Comparison of ENCODE assay signal across 23 mouse cellular contexts in genomic region chr16:88508150-88508549, GRCm38 (mm10). TPM values are rescaled to one million over a fixed set of nuclear protein-coding genes. Genes with fewer than 3 reads are reported as not detected.
DNase-seq lines count a peak whose midpoint lies in the region; ATAC-seq and TF ChIP-seq lines count a peak whose summit lies in the region.
"Had no signal": no experiment of that assay in that cellular context is flagged by ENCODE, and none has a peak within 500 bp of the region (broad histone marks: within the 10 kb centered on the region; RNA-seq: fewer than 3 reads in every experiment).

No protein-coding gene starts in this region.

- ATAC-seq in kidney, postnatal 0 days (replicated peaks; ENCODE audit: low FRiP score, low read depth): no peak
- ATAC-seq in kidney, embryonic 14.5 days (ENCODE audit: low FRiP score, low TSS enrichment): no peak
- peak; percentile 78 for ATAC-seq in lung, embryonic 16.5 days (ENCODE audit: low read depth)
- ATAC-seq: activated CD4-positive, CD25-positive, alpha-beta regulatory T cell, adult 4 months; forebrain, embryonic 13.5 days; forebrain, embryonic 15.5 days; forebrain, postnatal 0 days had no signal

- no peak overlapping the region for H3K9ac ChIP-seq in kidney, postnatal 0 days (ENCODE audit: low read depth, low read length)
- no peak overlapping the region for H3K9ac ChIP-seq in kidney, embryonic 14.5 days (ENCODE audit: low read depth, low read length)
- H3K9ac ChIP-seq in lung, embryonic 16.5 days (ENCODE audit: low read length): no peak overlapping the region
- H3K9ac ChIP-seq: embryonic facial prominence, embryonic 12.5 days; forebrain, embryonic 13.5 days; forebrain, embryonic 15.5 days; forebrain, postnatal 0 days had no signal

- no peak for TF ChIP-seq CTCF in kidney, postnatal 0 days (IDR thresholded peaks at IDR 0.05; ENCODE audit: low read depth)

- no peaks in the 10 kb centered on the region for H3K27me3 ChIP-seq in kidney, postnatal 0 days (ENCODE audit: insufficient read depth, low read length)
- no peaks in the 10 kb centered on the region for H3K27me3 ChIP-seq in kidney, embryonic 14.5 days (ENCODE audit: control insufficient read depth, insufficient read depth, low read length)
- H3K27me3 ChIP-seq in lung, embryonic 16.5 days (ENCODE audit: control insufficient read depth, insufficient read depth, low read depth, low read length): no peaks in the 10 kb centered on the region
- no peaks in the 10 kb centered on the region for H3K27me3 ChIP-seq in embryonic facial prominence, embryonic 10.5 days (replicated peaks; ENCODE audit: low read depth, poor library complexity, severe bottlenecking)
- H3K27me3 ChIP-seq: embryonic facial prominence, embryonic 12.5 days; forebrain, embryonic 13.5 days; forebrain, embryonic 15.5 days had no signal

- WGBS in kidney, postnatal 0 days: 73% methylated on average over 4 of the region's 4 CpGs
- 77% methylated on average over 4 of the region's 4 CpGs for WGBS in kidney, embryonic 14.5 days
- 47% methylated on average over 4 of the region's 4 CpGs for WGBS in lung, embryonic 16.5 days
- WGBS in embryonic facial prominence, embryonic 10.5 days: 64% methylated on average over 4 of the region's 4 CpGs

- no peaks in the 10 kb centered on the region for H3K9me3 ChIP-seq in kidney, postnatal 0 days (replicated peaks; ENCODE audit: low read length)
- no peaks in the 10 kb centered on the region for H3K9me3 ChIP-seq in kidney, embryonic 14.5 days (ENCODE audit: control insufficient read depth, low read length)
- no peaks in the 10 kb centered on the region for H3K9me3 ChIP-seq in lung, embryonic 16.5 days (ENCODE audit: control insufficient read depth, low read length)
- H3K9me3 ChIP-seq in embryonic facial prominence, embryonic 10.5 days: no peaks in the 10 kb centered on the region
- H3K9me3 ChIP-seq: embryonic facial prominence, embryonic 12.5 days; forebrain, embryonic 13.5 days; forebrain, embryonic 15.5 days had no signal

- no peak overlapping the region for H3K4me3 ChIP-seq in kidney, postnatal 0 days (replicated peaks; ENCODE audit: low read depth, low read length)
- no peak overlapping the region for H3K4me3 ChIP-seq in kidney, embryonic 14.5 days (ENCODE audit: low read length)
- H3K4me3 ChIP-seq in lung, embryonic 16.5 days (ENCODE audit: low read length): no peak overlapping the region
- H3K4me3 ChIP-seq in embryonic facial prominence, embryonic 10.5 days: no peak overlapping the region
- H3K4me3 ChIP-seq: embryonic facial prominence, embryonic 12.5 days; forebrain, embryonic 13.5 days; forebrain, embryonic 15.5 days had no signal

- no peak overlapping the region for H3K4me2 ChIP-seq in kidney, postnatal 0 days (ENCODE audit: low read length)
- no peak overlapping the region for H3K4me2 ChIP-seq in kidney, embryonic 14.5 days (replicated peaks; ENCODE audit: low read depth, low read length)
- no peak overlapping the region for H3K4me2 ChIP-seq in lung, embryonic 16.5 days (ENCODE audit: low read depth, low read length)
- H3K4me2 ChIP-seq: embryonic facial prominence, embryonic 12.5 days; forebrain, embryonic 13.5 days; forebrain, embryonic 15.5 days had no signal

- no peaks in the 10 kb centered on the region for H3K4me1 ChIP-seq in kidney, postnatal 0 days (replicated peaks; ENCODE audit: insufficient read depth, low read length)
- H3K4me1 ChIP-seq in kidney, embryonic 14.5 days (ENCODE audit: control insufficient read depth, insufficient read depth, low read length): no peaks in the 10 kb centered on the region
- H3K4me1 ChIP-seq in lung, embryonic 16.5 days (replicated peaks; ENCODE audit: control insufficient read depth, insufficient read depth, low read length): no peaks in the 10 kb centered on the region
- peaks cover 4% of the 10 kb centered on the region for H3K4me1 ChIP-seq in embryonic facial prominence, embryonic 10.5 days
- H3K4me1 ChIP-seq: embryonic facial prominence, embryonic 12.5 days; forebrain, embryonic 13.5 days; forebrain, embryonic 15.5 days had no signal

- peak; percentile 24 for DNase-seq in kidney, postnatal 0 days (ENCODE audit: low spot score)
- no peak for DNase-seq in lung, postnatal 10 days
- peak; percentile 12 for DNase-seq in embryonic facial prominence, embryonic 10.5 days (ENCODE audit: low spot score)
- peak; percentile 1 for DNase-seq in yolk sac, embryonic 10.5 days (ENCODE audit: low spot score)
- DNase-seq in T-cell, adult 2 months (ENCODE audit: low spot score): no peak
- DNase-seq: adrenal gland, adult 8-10 months; adrenal gland, postnatal 14 days; adrenal gland, postnatal 36 days; cerebellum, adult 11-12 months; cerebellum, adult 8-10 months; cerebellum, adult 9-11 months; cerebellum, postnatal 14 days; cerebellum, postnatal 36 days; forebrain, postnatal 0 days had no signal

- H3K36me3 ChIP-seq in kidney, postnatal 0 days (ENCODE audit: insufficient read depth, low read length): no peaks in the 10 kb centered on the region
- H3K36me3 ChIP-seq in kidney, embryonic 14.5 days (ENCODE audit: control insufficient read depth, insufficient read depth, low read length): no peaks in the 10 kb centered on the region
- no peaks in the 10 kb centered on the region for H3K36me3 ChIP-seq in lung, embryonic 16.5 days (ENCODE audit: control insufficient read depth, insufficient read depth, low read length)
- H3K36me3 ChIP-seq in embryonic facial prominence, embryonic 10.5 days (replicated peaks): no peaks in the 10 kb centered on the region
- H3K36me3 ChIP-seq: embryonic facial prominence, embryonic 12.5 days; forebrain, embryonic 15.5 days had no signal

- H3K27ac ChIP-seq in kidney, postnatal 0 days: no peak overlapping the region
- no peak overlapping the region for H3K27ac ChIP-seq in kidney, embryonic 14.5 days (ENCODE audit: low read depth, low read length)
- H3K27ac ChIP-seq in lung, embryonic 16.5 days (ENCODE audit: low read length): 0 out of 2 replicates have a peak overlapping the region, but pooled peaks have one; percentile 27
- H3K27ac ChIP-seq in embryonic facial prominence, embryonic 10.5 days (replicated peaks): no peak overlapping the region
- H3K27ac ChIP-seq: embryonic facial prominence, embryonic 12.5 days; forebrain, embryonic 13.5 days; forebrain, embryonic 15.5 days had no signal

RNA-seq across cellular contexts. Expression of gene Cldn17, which starts 1.4 kb away (rescaled TPM):
- 0.20 TPM in 1 of 2 replicates, not detected in the other for polyA plus RNA-seq in kidney, postnatal 0 days (2015; fragmentation: Nextera tagmentation; extraction: Ambion mirVana)
- not detected in 2 replicates for polyA plus RNA-seq in kidney, embryonic 14.5 days (2014; fragmentation: Nextera tagmentation; extraction: Ambion mirVana)
- polyA plus RNA-seq in lung, embryonic 16.5 days (2015; fragmentation: Nextera tagmentation; extraction: Ambion mirVana): not detected in 2 replicates
- not detected in 2 replicates for polyA plus RNA-seq in embryonic facial prominence, embryonic 10.5 days (2016; fragmentation: Nextera tagmentation; extraction: Ambion mirVana)
- polyA plus RNA-seq: activated CD4-positive, CD25-positive, alpha-beta regulatory T cell, adult 4 months; C2C12; embryonic facial prominence, embryonic 12.5 days; embryonic facial prominence, embryonic 14.5 days; forebrain, embryonic 11.5 days; forebrain, embryonic 13.5 days; forebrain, embryonic 15.5 days; forebrain, postnatal 0 days had no signal

RNA-seq across cellular contexts. Expression of gene Cldn8, which starts 54.8 kb away (rescaled TPM):
- polyA plus RNA-seq in kidney, postnatal 0 days (2015; fragmentation: Nextera tagmentation; extraction: Ambion mirVana): 210 and 219 TPM in 2 replicates
- 85.1 and 98.7 TPM in 2 replicates for polyA plus RNA-seq in kidney, embryonic 14.5 days (2014; fragmentation: Nextera tagmentation; extraction: Ambion mirVana)
- polyA plus RNA-seq in lung, embryonic 16.5 days (2015; fragmentation: Nextera tagmentation; extraction: Ambion mirVana): 3.3 and 4.0 TPM in 2 replicates
- 4.2 TPM in 2 replicates for polyA plus RNA-seq in embryonic facial prominence, embryonic 10.5 days (2016; fragmentation: Nextera tagmentation; extraction: Ambion mirVana)
- polyA plus RNA-seq: activated CD4-positive, CD25-positive, alpha-beta regulatory T cell, adult 4 months; C2C12; forebrain, embryonic 13.5 days; forebrain, embryonic 15.5 days; forebrain, postnatal 0 days had no signal

Comparison
In these comparisons a context has a peak if more than half of its experiments do, and no peak if none do; other contexts are left out.
1. DNase-seq: peak in kidney, postnatal 0 days (single experiment), embryonic facial prominence, embryonic 10.5 days (single experiment) and yolk sac, embryonic 10.5 days (single experiment); none in lung, postnatal 10 days (single experiment) and T-cell, adult 2 months (single experiment).
2. RNA of gene Cldn8, which starts 54.8 kb away (polyA plus RNA-seq): 210 to 219 TPM in kidney, postnatal 0 days and 85.1 to 98.7 TPM in kidney, embryonic 14.5 days; 4.2 TPM in embryonic facial prominence, embryonic 10.5 days and 3.3 to 4.0 TPM in lung, embryonic 16.5 days; every median in the first group is over 10 times any median in the second.